16 mouse cellular contexts compared by ENCODE assay signal in the genomic region with DNA sequence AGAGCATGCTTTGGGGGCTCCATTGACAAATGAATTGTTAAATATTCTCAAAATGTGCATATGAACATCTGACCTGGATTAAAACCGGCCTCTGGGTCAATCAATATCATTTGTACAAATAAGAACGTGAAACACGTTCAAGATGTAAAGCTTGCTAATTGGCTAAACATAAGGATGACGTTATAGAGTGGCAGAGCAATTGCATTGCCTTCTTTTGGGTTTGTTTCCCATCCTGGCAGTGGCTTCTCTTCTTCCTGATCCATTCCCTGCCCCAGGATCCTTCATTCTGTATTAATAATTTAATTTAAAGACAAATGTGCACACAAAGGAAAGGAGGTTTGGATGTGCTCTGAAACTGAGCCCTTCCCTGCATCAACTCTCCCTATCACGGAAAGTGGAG. TPM values are rescaled to one million over a fixed set of nuclear protein-coding genes. Genes with fewer than 3 reads are reported as not detected.
DNase-seq lines count a peak whose midpoint lies in the region; ATAC-seq and TF ChIP-seq lines count a peak whose summit lies in the region.
"Had no signal": no experiment of that assay in that cellular context is flagged by ENCODE, and none has a peak within 500 bp of the region (broad histone marks: within the 10 kb centered on the region; RNA-seq: fewer than 3 reads in every experiment).

No protein-coding gene starts in this region.

- H3K27me3 ChIP-seq in forebrain, postnatal 0 days (ENCODE audit: insufficient read depth, low read length) = no peaks in the 10 kb centered on the region
- H3K27me3 ChIP-seq in midbrain, embryonic 12.5 days = peaks cover 6% of the 10 kb centered on the region; the same call in 1 of the 2 replicates
- H3K27me3 ChIP-seq in neural tube, embryonic 15.5 days (replicated peaks) = no peaks in the 10 kb centered on the region

- peaks cover 3% of the 10 kb centered on the region; the same call in 1 of the 2 replicates for H3K4me1 ChIP-seq in forebrain, postnatal 0 days (ENCODE audit: insufficient read depth)
- H3K4me1 ChIP-seq in midbrain, embryonic 12.5 days = peaks cover 5% of the 10 kb centered on the region
- peaks cover 4% of the 10 kb centered on the region; the same call in 1 of the 2 replicates for H3K4me1 ChIP-seq in neural tube, embryonic 15.5 days
- H3K4me1 ChIP-seq: liver, embryonic 13.5 days had no signal

- TF ChIP-seq CTCF in left cerebral cortex, adult 2 months (IDR thresholded peaks at IDR 0.05) = no peak
- TF ChIP-seq CTCF in forebrain, postnatal 0 days (IDR thresholded peaks at IDR 0.05; ENCODE audit: low read depth) = no peak

- peak overlapping the region; percentile 99 for H3K27ac ChIP-seq in left cerebral cortex, adult 2 months
- H3K27ac ChIP-seq in forebrain, postnatal 0 days (ENCODE audit: low read depth, low read length) = peak overlapping the region; percentile 96
- 0 out of 2 replicates have a peak overlapping the region, but pooled peaks have one; percentile 15 for H3K27ac ChIP-seq in midbrain, embryonic 12.5 days (replicated peaks)
- peak overlapping the region; percentile 94 for H3K27ac ChIP-seq in neural tube, embryonic 15.5 days (replicated peaks)
- H3K27ac ChIP-seq: heart, embryonic 13.5 days; liver, embryonic 13.5 days had no signal

- 26% methylated on average over 5 of the region's 5 CpGs for WGBS in forebrain, postnatal 0 days
- 51% methylated on average over 5 of the region's 5 CpGs for WGBS in midbrain, embryonic 12.5 days
- WGBS in neural tube, embryonic 15.5 days = 32% methylated on average over 5 of the region's 5 CpGs

- H3K9ac ChIP-seq in forebrain, postnatal 0 days = peak overlapping the region; percentile 71
- H3K9ac ChIP-seq in midbrain, embryonic 12.5 days (replicated peaks) = no peak overlapping the region
- peak overlapping the region; percentile 85 for H3K9ac ChIP-seq in neural tube, embryonic 15.5 days (replicated peaks)
- H3K9ac ChIP-seq: heart, embryonic 13.5 days; liver, embryonic 13.5 days had no signal

- ATAC-seq in forebrain, postnatal 0 days = no peak
- no peak for ATAC-seq in midbrain, embryonic 12.5 days (ENCODE audit: low FRiP score, low read depth)
- ATAC-seq in neural tube, embryonic 15.5 days (ENCODE audit: low FRiP score) = no peak
- no peak for ATAC-seq in megakaryocyte, adult 5-6 weeks (ENCODE audit: poor library complexity, severe bottlenecking)

- H3K4me2 ChIP-seq in forebrain, postnatal 0 days (ENCODE audit: low read depth) = peak overlapping the region; percentile 79
- H3K4me2 ChIP-seq in midbrain, embryonic 12.5 days (replicated peaks) = peak overlapping the region; percentile 67
- peak overlapping the region; percentile 89 for H3K4me2 ChIP-seq in neural tube, embryonic 15.5 days
- H3K4me2 ChIP-seq: liver, embryonic 13.5 days had no signal

- no peak for DNase-seq in left cerebral cortex, adult 2 months (ENCODE audit: extremely low spot score in 1 of 2, low spot score in 2 of 2)
- DNase-seq in left cerebral cortex, postnatal 10 days (ENCODE audit: extremely low spot score in 1 of 2, low spot score in 2 of 2) = no peak
- DNase-seq in forebrain, postnatal 0 days = peak; percentile 43
- no peak for DNase-seq in cerebellum, postnatal 4 days (ENCODE audit: low spot score in 2 of 2)
- DNase-seq: adrenal gland, adult 2 months; cerebellum, adult 8-10 months; embryo, embryonic 11 days; kidney, adult 2 months; kidney, postnatal 36 days; liver, embryonic 13.5 days had no signal

- H3K36me3 ChIP-seq in forebrain, postnatal 0 days (ENCODE audit: insufficient read depth) = no peaks in the 10 kb centered on the region
- no peaks in the 10 kb centered on the region for H3K36me3 ChIP-seq in midbrain, embryonic 12.5 days
- no peaks in the 10 kb centered on the region for H3K36me3 ChIP-seq in neural tube, embryonic 15.5 days
- H3K36me3 ChIP-seq: G1E; heart, embryonic 13.5 days; liver, embryonic 13.5 days had no signal

- peak overlapping the region; percentile 91 for H3K4me3 ChIP-seq in left cerebral cortex, adult 2 months
- peak overlapping the region; percentile 64 for H3K4me3 ChIP-seq in forebrain, postnatal 0 days (ENCODE audit: low read depth, low read length)
- peak overlapping the region; percentile 59 for H3K4me3 ChIP-seq in midbrain, embryonic 12.5 days
- peak overlapping the region; percentile 84 for H3K4me3 ChIP-seq in neural tube, embryonic 15.5 days (replicated peaks)
- H3K4me3 ChIP-seq: liver, embryonic 13.5 days had no signal

- H3K9me3 ChIP-seq in forebrain, postnatal 0 days (ENCODE audit: low read length) = no peaks in the 10 kb centered on the region
- no peaks in the 10 kb centered on the region for H3K9me3 ChIP-seq in midbrain, embryonic 12.5 days
- no peaks in the 10 kb centered on the region for H3K9me3 ChIP-seq in neural tube, embryonic 15.5 days (replicated peaks)
- H3K9me3 ChIP-seq: heart, embryonic 13.5 days; liver, embryonic 13.5 days had no signal

- intact Hi-C loops in left cerebral cortex, adult 2 months (cut with DNase I) = loop anchor here (10.0 kb wide), 1 partner anchor 529 kb away; no protein-coding TSS in a partner anchor
- intact Hi-C loops in left cerebral cortex, postnatal 10 days (cut with DNase I) = loop anchor here (10.0 kb wide), 3 partner anchors 111 to 529 kb away; no protein-coding TSS in a partner anchor

RNA-seq across cellular contexts. Expression of a gene that starts 2.4 kb away (rescaled TPM):
- 100 to 1,000 TPM; 116 to 136 TPM for total RNA-seq in left cerebral cortex, adult 2 months (2021)
- 100 to 1,000 TPM; 241 to 252 TPM for total RNA-seq in left cerebral cortex, postnatal 10 days (2021)
- 72.9 and 119 TPM in 2 replicates for total RNA-seq in forebrain, postnatal 0 days (2014; rRNA removed)
- polyA plus RNA-seq in forebrain, postnatal 0 days (2015; fragmentation: Nextera tagmentation; extraction: Ambion mirVana) = 14.3 and 20.1 TPM in 2 replicates
- 13.7 and 16.9 TPM in 2 replicates for polyA plus RNA-seq in midbrain, embryonic 12.5 days (2016; fragmentation: Nextera tagmentation; extraction: Ambion mirVana)
- polyA plus RNA-seq in neural tube, embryonic 15.5 days (2015; fragmentation: Nextera tagmentation; extraction: Ambion mirVana) = 20.5 and 24.3 TPM in 2 replicates
- not detected in 2 replicates for total RNA-seq in megakaryocyte, adult 5-6 weeks (2015)
- total RNA-seq in megakaryocyte, adult 5-6 weeks (2017) = 0.04 TPM in 1 of 2 replicates, not detected in the other
- total RNA-seq: megakaryocyte progenitor cell, adult 5-6 weeks had no signal
- polyA plus RNA-seq: G1E had no signal

Comparison
In these comparisons a context has a peak if more than half of its experiments do, and no peak if none do; other contexts are left out.
1. H3K27ac ChIP-seq: peak in every context shown above with its lines; median percentile 99 in left cerebral cortex, adult 2 months; 96 in forebrain, postnatal 0 days; 94 in neural tube, embryonic 15.5 days; 15 in midbrain, embryonic 12.5 days.
2. RNA of a gene that starts 2.4 kb away (total RNA-seq): 241 to 252 TPM in left cerebral cortex, postnatal 10 days, 116 to 136 TPM in left cerebral cortex, adult 2 months and 72.9 to 119 TPM in forebrain, postnatal 0 days; 0.04 TPM in megakaryocyte, adult 5-6 weeks; every median in the first group is over 10 times any median in the second.
3. Peak in every context shown above with its lines, with median percentiles within 50 percentile points of each other: H3K4me3 ChIP-seq and H3K4me2 ChIP-seq.